Mouse (Mus musculus): ENCODE measurements around the gene Clmn. TPM values are rescaled to one million over a fixed set of nuclear protein-coding genes. Genes with fewer than 3 reads are reported as not detected.
A peak's percentile ranks its signal among the peaks of the same experiment; 100 is the strongest.

Gene Clmn
- polyA plus RNA-seq, 1 experiment from 2014 or later = 1.2 TPM

GRCm38 (mm10) chr12:104898718-104899117, 33.8 kb upstream of the Clmn start:
- peaks cover 21% of the 10 kb centered on the region for H3K4me1 ChIP-seq (replicated peaks)
- H3K9ac ChIP-seq = no peak overlapping the region
- no peak overlapping the region for H3K27ac ChIP-seq (replicated peaks)
- no peak overlapping the region for H3K4me2 ChIP-seq
- H3K9me3 ChIP-seq = no peaks in the 10 kb centered on the region
- ATAC-seq (ENCODE audit: low read depth) = no peak
- H3K27me3 ChIP-seq = no peaks in the 10 kb centered on the region
- WGBS = 79% methylated on average over 9 of the region's 9 CpGs
- no peak overlapping the region for H3K4me3 ChIP-seq
- no peaks in the 10 kb centered on the region for H3K36me3 ChIP-seq

GRCm38 (mm10) chr12:104897051-104897618, 32.3 kb upstream of the Clmn start:
- Histone ChIP-seq H3K27ac (replicated peaks) (no peak overlapping the region), H3K36me3 (no peaks in the 10 kb centered on the region), H3K4me1 (replicated peaks) (peaks cover 21% of the 10 kb centered on the region), H3K9me3 (no peaks in the 10 kb centered on the region), H3K9ac (no peak overlapping the region), H3K4me3 (no peak overlapping the region), H3K27me3 (no peaks in the 10 kb centered on the region), H3K4me2 (no peak overlapping the region)
- WGBS = 69% methylated on average over 8 of the region's 8 CpGs
- 0 out of 2 replicates have a peak, but pooled peaks have one; percentile 57 for ATAC-seq (ENCODE audit: low read depth)

GRCm38 (mm10) chr12:104896640-104897039, 31.8 kb upstream of the Clmn start:
- Histone ChIP-seq H3K27ac (replicated peaks) (no peak overlapping the region), H3K9ac (no peak overlapping the region), H3K27me3 (no peaks in the 10 kb centered on the region), H3K9me3 (no peaks in the 10 kb centered on the region), H3K4me1 (replicated peaks) (peaks cover 16% of the 10 kb centered on the region), H3K36me3 (no peaks in the 10 kb centered on the region), H3K4me3 (no peak overlapping the region), H3K4me2 (no peak overlapping the region)
- ATAC-seq (ENCODE audit: low read depth) = no peak
- 49% methylated on average over 16 of the region's 16 CpGs for WGBS

- H3K27ac ChIP-seq (replicated peaks) = no peak overlapping the region
- H3K4me2 ChIP-seq = no peak overlapping the region
- H3K27me3 ChIP-seq = no peaks in the 10 kb centered on the region
- no peak overlapping the region for H3K4me3 ChIP-seq
- WGBS = 93% methylated on average over 3 of the region's 3 CpGs
- no peak overlapping the region for H3K9ac ChIP-seq
- no peak for ATAC-seq (ENCODE audit: low read depth)
- H3K9me3 ChIP-seq = no peaks in the 10 kb centered on the region
- H3K36me3 ChIP-seq = no peaks in the 10 kb centered on the region
- H3K4me1 ChIP-seq (replicated peaks) = no peaks in the 10 kb centered on the region
Observed at GRCm38 (mm10) chr12:104892245-104892644, 27.4 kb upstream of the Clmn start.

- WGBS = 85% methylated on average over 8 of the region's 8 CpGs
- no peak overlapping the region for H3K9ac ChIP-seq
- no peak overlapping the region for H3K27ac ChIP-seq (replicated peaks)
- H3K4me3 ChIP-seq = no peak overlapping the region
- H3K9me3 ChIP-seq = no peaks in the 10 kb centered on the region
- ATAC-seq (ENCODE audit: low read depth) = no peak
- H3K4me2 ChIP-seq = no peak overlapping the region
- H3K36me3 ChIP-seq = no peaks in the 10 kb centered on the region
- H3K4me1 ChIP-seq (replicated peaks) = no peaks in the 10 kb centered on the region
- H3K27me3 ChIP-seq = no peaks in the 10 kb centered on the region
Observed at GRCm38 (mm10) chr12:104890066-104890465, 25.2 kb upstream of the Clmn start.

GRCm38 (mm10) chr12:104886104-104886503, 21.2 kb upstream of the Clmn start:
- 79% methylated on average over 7 of the region's 7 CpGs for WGBS
- H3K9ac ChIP-seq = no peak overlapping the region
- ATAC-seq (ENCODE audit: low read depth) = no peak

GRCm38 (mm10) chr12:104882533-104882932, 17.7 kb upstream of the Clmn start:
- no peak overlapping the region for H3K4me2 ChIP-seq
- H3K4me1 ChIP-seq (replicated peaks) = no peaks in the 10 kb centered on the region
- no peak for ATAC-seq (ENCODE audit: low read depth)
- no peak overlapping the region for H3K9ac ChIP-seq
- no peak overlapping the region for H3K4me3 ChIP-seq
- H3K27ac ChIP-seq (replicated peaks) = no peak overlapping the region
- WGBS = 65% methylated on average over 5 of the region's 5 CpGs
- no peaks in the 10 kb centered on the region for H3K27me3 ChIP-seq
- no peaks in the 10 kb centered on the region for H3K36me3 ChIP-seq
- peaks cover 6% of the 10 kb centered on the region for H3K9me3 ChIP-seq

More at GRCm38 (mm10) chr12:104886104-104886503, 21.2 kb upstream of the Clmn start:
- Histone ChIP-seq H3K27me3 (no peaks in the 10 kb centered on the region), H3K36me3 (no peaks in the 10 kb centered on the region), H3K4me2 (no peak overlapping the region), H3K9me3 (peaks cover 4% of the 10 kb centered on the region; the same call in 1 of the 2 replicates), H3K27ac (replicated peaks) (no peak overlapping the region), H3K4me3 (no peak overlapping the region), H3K4me1 (replicated peaks) (no peaks in the 10 kb centered on the region)

- Histone ChIP-seq H3K27ac (replicated peaks) (no peak overlapping the region), H3K4me1 (replicated peaks) (no peaks in the 10 kb centered on the region), H3K27me3 (no peaks in the 10 kb centered on the region), H3K4me3 (no peak overlapping the region), H3K36me3 (no peaks in the 10 kb centered on the region), H3K9me3 (peaks cover 6% of the 10 kb centered on the region), H3K9ac (no peak overlapping the region), H3K4me2 (no peak overlapping the region)
- 63% methylated on average over 2 of the region's 2 CpGs for WGBS
- no peak for ATAC-seq (ENCODE audit: low read depth)
Observed at GRCm38 (mm10) chr12:104882061-104882460, 17.2 kb upstream of the Clmn start.

- H3K4me1 ChIP-seq (replicated peaks) = no peaks in the 10 kb centered on the region
- H3K27ac ChIP-seq (replicated peaks) = no peak overlapping the region
- no peak for ATAC-seq (ENCODE audit: low read depth)
- H3K4me2 ChIP-seq = no peak overlapping the region
- no peak overlapping the region for H3K9ac ChIP-seq
- WGBS = 93% methylated on average over 4 of the region's 4 CpGs
- H3K4me3 ChIP-seq = no peak overlapping the region
- H3K36me3 ChIP-seq = no peaks in the 10 kb centered on the region
- H3K27me3 ChIP-seq = no peaks in the 10 kb centered on the region
- H3K9me3 ChIP-seq = peaks cover 6% of the 10 kb centered on the region
Observed at GRCm38 (mm10) chr12:104881518-104882060, 16.7 kb upstream of the Clmn start.

GRCm38 (mm10) chr12:104880367-104880766, 15.5 kb upstream of the Clmn start:
- no peak for ATAC-seq (ENCODE audit: low read depth)
- 65% methylated on average over 12 of the region's 12 CpGs for WGBS

GRCm38 (mm10) chr12:104879577-104879989, 14.7 kb upstream of the Clmn start:
- Histone ChIP-seq H3K36me3 (no peaks in the 10 kb centered on the region), H3K9ac (no peak overlapping the region), H3K4me2 (no peak overlapping the region), H3K27me3 (no peaks in the 10 kb centered on the region), H3K9me3 (peaks cover 6% of the 10 kb centered on the region), H3K27ac (replicated peaks) (no peak overlapping the region), H3K4me3 (no peak overlapping the region), H3K4me1 (replicated peaks) (no peaks in the 10 kb centered on the region)
- WGBS = 44% methylated on average over 10 of the region's 10 CpGs
- no peak for ATAC-seq (ENCODE audit: low read depth)

More at GRCm38 (mm10) chr12:104880367-104880766, 15.5 kb upstream of the Clmn start:
- Histone ChIP-seq H3K27me3 (no peaks in the 10 kb centered on the region), H3K9me3 (peaks cover 6% of the 10 kb centered on the region), H3K4me1 (replicated peaks) (no peaks in the 10 kb centered on the region), H3K36me3 (no peaks in the 10 kb centered on the region), H3K27ac (replicated peaks) (no peak overlapping the region), H3K4me3 (no peak overlapping the region), H3K9ac (no peak overlapping the region), H3K4me2 (no peak overlapping the region)

- 58% methylated on average over 3 of the region's 3 CpGs for WGBS
- Histone ChIP-seq H3K9ac (no peak overlapping the region), H3K4me2 (no peak overlapping the region), H3K36me3 (no peaks in the 10 kb centered on the region), H3K27ac (replicated peaks) (no peak overlapping the region), H3K4me3 (no peak overlapping the region), H3K27me3 (no peaks in the 10 kb centered on the region), H3K4me1 (replicated peaks) (no peaks in the 10 kb centered on the region), H3K9me3 (peaks cover 2% of the 10 kb centered on the region; the same call in 1 of the 2 replicates)
- ATAC-seq (ENCODE audit: low read depth) = no peak
Observed at GRCm38 (mm10) chr12:104876053-104876452, 11.2 kb upstream of the Clmn start.

GRCm38 (mm10) chr12:104871987-104872386, 7.1 kb upstream of the Clmn start:
- no peaks in the 10 kb centered on the region for H3K9me3 ChIP-seq
- H3K4me1 ChIP-seq (replicated peaks) = no peaks in the 10 kb centered on the region
- H3K27ac ChIP-seq (replicated peaks) = no peak overlapping the region
- no peak for ATAC-seq (ENCODE audit: low read depth)
- WGBS = 70% methylated on average over 6 of the region's 6 CpGs
- H3K36me3 ChIP-seq = no peaks in the 10 kb centered on the region
- H3K4me2 ChIP-seq = no peak overlapping the region
- no peak overlapping the region for H3K4me3 ChIP-seq
- no peak overlapping the region for H3K9ac ChIP-seq
- H3K27me3 ChIP-seq = no peaks in the 10 kb centered on the region

Measured in neural tube, embryonic 13.5 days (tissue).